Mouse (Mus musculus) C2C12 (cell line): ENCODE results near the gene Psap. TPM values are rescaled to one million over a fixed set of nuclear protein-coding genes. Genes with fewer than 3 reads are reported as not detected.
A peak's percentile ranks its signal among the peaks of the same experiment; 100 is the strongest.

Experiments
- H3K27me3 ChIP-seq: one replicate; pipeline ENCODE4 v1.6.1; 2011; ENCODE audit not compliant: control insufficient read depth, insufficient read depth, insufficient read length
- H3K36me3 ChIP-seq: one replicate; pipeline ENCODE4 v1.6.1; 2011; ENCODE audit not compliant: control insufficient read depth, insufficient read depth
- H3K4me3 ChIP-seq: one replicate; pipeline ENCODE4 v1.5.1; 2011; ENCODE audit warnings: mild to moderate bottlenecking, control low read depth; ENCODE audit not compliant: poor library complexity, insufficient read depth, severe bottlenecking
- H3K79me2 ChIP-seq: one replicate; pipeline ENCODE4 v1.6.1; 2011; ENCODE audit not compliant: control insufficient read depth, insufficient read depth
- H3K79me3 ChIP-seq: one replicate; pipeline ENCODE4 v1.6.1; 2011; ENCODE audit warnings: low read depth, control low read depth
- H3ac ChIP-seq: one replicate; pipeline ENCODE3; 2011; ENCODE audit warnings: low read depth; ENCODE audit not compliant: control insufficient read depth, insufficient read length
- MYOD1 ChIP-seq: IDR thresholded peaks from one replicate; pipeline ENCODE4 v1.6.1; 2011; ENCODE audit warnings: low read depth; ENCODE audit not compliant: control insufficient read depth, insufficient read length
- MYOG ChIP-seq: IDR thresholded peaks from one replicate; pipeline ENCODE4 v1.6.1; 2011; ENCODE audit not compliant: control insufficient read depth, insufficient read length; ENCODE audit errors: extremely low read depth
- polyA plus RNA-seq: library from polyadenylated mRNA; unstranded; fragments of >200 nt; fragmentation: generic; extraction: Trizol; gene quantifications from one replicate; pipeline ENCODE4 v1.2.1, GENCODE M21; 2012; ENCODE audit warnings: missing spikeins

The Psap gene
- polyA plus RNA-seq, 1 experiment: 439 TPM

- no peaks in the 10 kb centered on the region for H3K36me3 ChIP-seq
- no peak overlapping the region for H3K4me3 ChIP-seq
- TF ChIP-seq MYOG: no peak
- peak; percentile 18 for TF ChIP-seq MYOD1
- H3K79me3 ChIP-seq: no peaks in the 10 kb centered on the region
- no peaks in the 10 kb centered on the region for H3K79me2 ChIP-seq
- no peak overlapping the region for H3ac ChIP-seq
- no peaks in the 10 kb centered on the region for H3K27me3 ChIP-seq
These were observed 74.5 kb downstream of the Psap start for GRCm38 (mm10) chr10:60351761-60352455.

Other genes starting within 250 kb of the Psap start
- gene Spock2, start 171.4 kb upstream of the Psap start, polyA plus RNA-seq: 12.1 TPM
- 1.7 TPM for gene Chst3, start 58.4 kb upstream of the Psap start, polyA plus RNA-seq
- 0.68 TPM for gene Vsir, start 69.2 kb downstream of the Psap start, polyA plus RNA-seq
- gene Gm17455, start 122.1 kb downstream of the Psap start, polyA plus RNA-seq: not detected